Mouse (Mus musculus): ENCODE data around the gene Gm11236.
A peak's percentile ranks its signal among the peaks of the same experiment; 100 is the strongest.
"Not testable (repeated sequence)": the region's sequence is repeated elsewhere in the genome, so short reads cannot be mapped to it uniquely, and the experiment has no call there.

Gene Gm11236

GRCm38 (mm10) chr4:73637821-73638220, at the start of gene Gm11236:
Gene Gm11236, plus strand, starts transcription at chr4:73638121.
- DNase-seq (ENCODE audit: low spot score): not testable (repeated sequence)

DNA sequence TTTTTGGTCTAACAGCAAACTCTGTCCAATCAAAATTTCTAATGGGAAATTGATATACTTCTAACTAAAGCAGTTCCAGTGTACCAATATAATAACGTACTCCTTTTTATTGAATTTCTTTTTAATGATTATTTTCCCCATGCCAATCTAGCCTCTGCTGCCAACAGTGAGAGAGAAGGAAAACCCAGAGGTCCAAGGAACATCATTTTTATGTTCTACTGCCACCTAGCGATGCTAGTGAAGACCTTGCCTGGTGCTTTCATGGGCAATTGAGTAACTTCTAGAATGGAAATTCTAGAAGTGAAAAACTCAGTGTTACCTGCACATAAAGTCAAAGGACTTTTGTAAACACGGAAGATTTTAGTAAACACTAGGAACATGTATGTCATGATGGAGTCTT, 38.7 kb upstream of the Gm11236 start:
- DNase-seq (ENCODE audit: low spot score): peak; percentile 92

DNA sequence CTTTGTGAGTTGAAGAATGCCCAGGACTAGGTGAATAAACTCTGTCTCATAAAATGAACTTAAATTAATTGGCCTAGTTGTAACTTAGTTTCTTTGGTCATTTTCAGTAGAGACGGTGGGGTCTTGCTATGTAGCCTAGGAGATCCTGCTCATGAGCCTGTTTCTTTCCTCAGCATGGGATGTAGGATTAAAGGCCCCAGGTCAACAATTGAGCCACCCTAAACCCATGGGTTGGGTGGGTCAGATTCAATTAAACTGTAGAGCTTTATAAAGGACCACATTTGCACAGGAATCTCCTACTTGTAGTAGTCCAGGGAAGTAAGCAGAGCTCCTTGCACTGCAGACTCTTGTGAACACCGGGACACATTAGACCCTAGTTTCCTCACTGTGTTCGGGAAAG, 30.3 kb upstream of the Gm11236 start, which contains the start of gene Gm11238:
Gene Gm11238 (plus strand): TSS at position 301 of the 400 bp plus-strand sequence.
- not testable (repeated sequence) for DNase-seq (ENCODE audit: low spot score)

DNA sequence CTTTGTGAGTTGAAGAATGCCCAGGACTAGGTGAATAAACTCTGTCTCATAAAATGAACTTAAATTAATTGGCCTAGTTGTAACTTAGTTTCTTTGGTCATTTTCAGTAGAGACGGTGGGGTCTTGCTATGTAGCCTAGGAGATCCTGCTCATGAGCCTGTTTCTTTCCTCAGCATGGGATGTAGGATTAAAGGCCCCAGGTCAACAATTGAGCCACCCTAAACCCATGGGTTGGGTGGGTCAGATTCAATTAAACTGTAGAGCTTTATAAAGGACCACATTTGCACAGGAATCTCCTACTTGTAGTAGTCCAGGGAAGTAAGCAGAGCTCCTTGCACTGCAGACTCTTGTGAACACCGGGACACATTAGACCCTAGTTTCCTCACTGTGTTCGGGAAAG, 15.2 kb upstream of the Gm11236 start, which contains the start of gene Gm11237:
Gene Gm11237 (plus strand): TSS at position 301 of the 400 bp plus-strand sequence.
- not testable (repeated sequence) for DNase-seq (ENCODE audit: low spot score)

GRCm38 (mm10) chr4:73661864-73662263, 23.9 kb downstream of the Gm11236 start:
- not testable (repeated sequence) for DNase-seq (ENCODE audit: low spot score)

- DNase-seq (ENCODE audit: low spot score): not testable (repeated sequence)
Observed at GRCm38 (mm10) chr4:73668054-73668453, 30.1 kb downstream of the Gm11236 start, which contains the start of gene Gm11239. Gene Gm11239, plus strand, starts transcription at chr4:73668354.

- not testable (repeated sequence) for DNase-seq (ENCODE audit: low spot score)
Observed at GRCm38 (mm10) chr4:73683216-73683615, 45.3 kb downstream of the Gm11236 start, which contains the start of gene Gm428. Gene Gm428, plus strand, starts transcription at chr4:73683516.
